Mouse (Mus musculus): ENCODE measurements at regions not wholly inside any gene's neighbourhood (a gene's known extent, or its start where the extent isn't known, plus 50 kb on each side); places are given as distances from the start of the nearest gene placed in this dataset.

GRCm38 (mm10) chr7:37077698-37078097, 379.8 kb downstream of the Tshz3 start:
- TF ChIP-seq POLR2A (IDR thresholded peaks at IDR 0.05; ENCODE audit: extremely low read depth, insufficient read depth, low read length) (no peak), CTCF (IDR thresholded peaks at IDR 0.05; ENCODE audit: low read depth, low read length) (no peak)

Data from liver, adult 2 months (tissue).